Mouse (Mus musculus): ENCODE data around the gene Ttc39d.

GRCm38 (mm10) chr17:80160454-80160853 is 46.8 kb upstream of the Ttc39d start:
- TF ChIP-seq CTCF (IDR thresholded peaks at IDR 0.05; ENCODE audit: low read depth, low read length) = no peak
- no peak for TF ChIP-seq POLR2A (IDR thresholded peaks at IDR 0.05; ENCODE audit: borderline replicate concordance, low read depth, low read length)
